Mouse (Mus musculus) neural tube, embryonic 10.5 days (tissue): Measurements from ENCODE around the gene Pafah2.
"Not testable (repeated sequence)": the region's sequence is repeated elsewhere in the genome, so short reads cannot be mapped to it uniquely, and the experiment has no call there.

Experiments
- DNase-seq: peaks from one replicate; pipeline ENCODE4 v3.0.0-alpha.2; 2017; ENCODE audit warnings: low spot score; ENCODE audit errors: extremely low spot score

The Pafah2 gene

DNA sequence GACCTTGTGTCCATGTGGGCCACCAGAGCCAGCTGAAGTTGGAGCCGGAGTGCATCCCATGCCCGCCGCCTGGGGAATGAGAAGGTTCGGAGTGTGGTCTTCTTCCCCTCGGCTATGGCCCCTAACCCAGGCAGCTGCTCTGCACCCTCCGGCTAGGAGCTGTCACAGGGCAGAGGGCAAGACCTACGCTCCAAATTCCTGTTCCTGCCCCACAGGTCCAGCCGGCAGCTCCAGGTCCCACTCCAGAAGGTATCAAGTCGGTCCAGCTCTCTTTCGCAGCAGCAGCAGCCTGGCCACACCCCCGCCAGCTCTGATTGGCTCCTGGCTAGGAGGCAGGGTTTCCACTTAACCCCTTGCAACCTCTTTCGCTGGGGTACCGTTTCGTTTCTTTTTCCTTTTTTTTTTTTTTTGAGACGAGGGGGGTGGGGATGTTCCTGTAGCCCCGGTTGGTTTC is 23.8 kb upstream of the Pafah2 start:
- DNase-seq = peak; percentile 74

DNA sequence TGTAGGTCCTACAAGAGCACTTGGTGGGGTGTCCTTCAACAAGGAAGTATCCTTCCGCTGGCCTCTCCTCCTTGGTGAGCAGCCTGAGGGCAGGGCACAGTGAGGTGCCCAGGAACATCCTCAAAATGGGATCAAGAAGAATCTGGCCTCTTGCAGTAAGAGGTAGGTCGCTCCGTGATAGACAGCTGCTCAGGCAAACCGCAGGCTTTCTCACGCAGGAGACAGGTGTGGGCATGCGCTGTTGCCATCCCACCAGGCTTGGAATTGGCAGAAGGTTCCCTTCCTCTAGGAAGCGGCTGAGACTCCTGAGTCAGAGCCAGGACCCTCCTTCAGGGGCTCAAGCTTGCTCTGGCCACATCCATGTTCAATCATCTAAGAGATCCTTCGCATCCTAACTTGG is 22.8 kb upstream of the Pafah2 start:
- DNase-seq = no peak

DNA sequence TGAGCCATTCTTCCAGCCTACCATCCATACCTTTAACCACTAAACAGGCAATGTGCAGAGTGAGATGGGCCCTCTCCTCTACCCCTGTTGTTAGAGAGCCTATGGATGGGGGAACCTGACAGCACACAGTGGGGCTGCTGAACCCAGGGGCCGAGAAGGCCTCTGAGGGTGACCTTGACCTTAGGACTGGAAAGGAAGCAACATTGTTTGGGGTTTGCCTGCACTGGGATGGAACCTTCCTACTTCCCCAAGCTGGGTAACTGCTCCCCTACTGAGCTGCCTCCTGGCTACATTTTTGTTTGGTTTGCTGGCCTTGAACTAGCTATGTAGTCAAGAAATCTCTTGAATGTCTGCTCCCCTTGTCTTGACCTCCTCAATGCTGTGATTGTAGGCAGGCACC is 21.8 kb upstream of the Pafah2 start:
- no peak for DNase-seq

DNA sequence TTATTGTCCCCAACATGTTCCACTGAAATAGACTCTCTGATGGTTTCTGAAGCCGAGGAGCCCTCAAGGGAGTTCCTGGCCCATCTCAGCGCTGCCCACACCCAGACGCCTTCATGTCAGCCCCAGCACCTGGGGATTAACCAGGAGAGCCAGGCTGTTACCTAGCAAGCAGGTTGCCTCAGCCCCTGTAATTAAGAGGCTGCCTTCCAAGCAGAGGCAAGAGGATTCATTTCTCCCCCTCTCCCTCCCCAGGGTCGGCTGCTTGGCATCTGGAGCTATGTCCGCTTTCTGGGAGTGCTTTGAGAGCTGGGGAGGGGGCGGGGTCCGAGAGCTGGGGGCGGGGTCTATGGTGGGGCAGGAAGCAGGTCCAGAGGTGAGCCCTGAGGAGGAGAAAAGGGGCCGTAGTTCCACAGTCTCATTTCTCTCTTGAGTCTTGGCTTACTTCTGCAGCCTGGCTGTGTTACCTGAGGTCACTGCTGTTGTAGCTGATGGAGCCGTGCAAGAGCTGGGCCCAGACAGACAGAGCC is 18.0 kb upstream of the Pafah2 start:
- no peak for DNase-seq

DNA sequence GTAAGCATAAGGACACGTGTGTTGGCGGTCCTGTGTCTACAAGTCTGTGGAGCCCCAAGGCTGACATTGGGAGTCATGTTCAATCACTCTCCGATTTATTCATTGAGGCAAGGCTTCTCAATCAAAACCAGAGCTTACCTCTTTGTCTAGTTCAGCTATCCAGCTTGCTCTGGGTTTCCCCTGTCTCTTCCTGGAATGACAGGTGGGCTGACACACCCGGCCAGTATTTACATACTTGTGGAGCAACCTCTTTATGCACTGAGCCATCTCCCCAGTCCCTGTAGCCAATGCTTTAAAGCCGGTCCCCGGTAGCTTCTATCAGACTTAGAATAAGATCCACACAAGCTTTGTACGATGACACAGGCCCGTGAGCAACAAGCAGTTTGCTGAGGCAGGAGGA is 16.6 kb upstream of the Pafah2 start:
- DNase-seq = no peak

DNA sequence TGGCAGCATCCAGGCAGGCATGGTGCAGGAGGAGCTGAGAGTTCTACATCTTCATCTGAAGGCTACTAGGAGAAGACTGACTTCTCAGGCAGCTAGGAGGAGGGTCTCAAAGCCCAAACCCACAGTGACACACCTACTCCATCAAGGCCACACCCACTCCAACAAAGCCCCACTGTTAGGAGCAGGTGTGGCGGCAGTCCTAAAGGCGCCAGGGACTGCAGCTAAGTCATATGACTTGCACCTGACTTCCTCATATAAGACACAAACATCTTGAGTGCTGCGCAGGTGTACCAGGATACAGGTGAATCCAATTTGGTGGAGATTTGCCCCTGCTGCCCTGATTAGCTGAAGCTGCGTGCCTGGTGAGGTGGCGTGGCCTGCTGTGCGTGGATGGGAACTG is 12.4 kb upstream of the Pafah2 start, which contains the start of gene Extl1:
TSS of gene Extl1 (minus strand) at position 101 of the 400 bp plus-strand sequence.
- DNase-seq = not testable (repeated sequence)

DNA sequence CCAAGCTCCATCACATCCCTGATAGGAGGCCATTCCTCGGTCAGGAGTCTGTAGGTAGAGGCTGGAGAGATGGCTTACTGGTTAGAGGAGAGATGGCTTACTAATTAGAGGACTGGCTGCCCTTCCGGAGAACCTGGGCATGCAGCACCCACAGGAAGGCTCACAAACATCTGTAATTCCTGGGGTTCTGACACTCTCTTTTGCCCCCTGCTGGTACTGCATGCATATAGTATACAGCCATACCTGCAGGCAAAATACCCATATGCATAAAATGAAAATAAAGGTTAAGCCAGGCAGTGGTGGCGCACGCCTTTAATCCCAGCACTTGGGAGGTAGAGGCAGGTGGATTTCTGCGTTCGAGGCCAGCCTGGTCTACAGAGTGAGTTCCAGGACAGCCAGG is 8.9 kb upstream of the Pafah2 start:
- DNase-seq = no peak

DNA sequence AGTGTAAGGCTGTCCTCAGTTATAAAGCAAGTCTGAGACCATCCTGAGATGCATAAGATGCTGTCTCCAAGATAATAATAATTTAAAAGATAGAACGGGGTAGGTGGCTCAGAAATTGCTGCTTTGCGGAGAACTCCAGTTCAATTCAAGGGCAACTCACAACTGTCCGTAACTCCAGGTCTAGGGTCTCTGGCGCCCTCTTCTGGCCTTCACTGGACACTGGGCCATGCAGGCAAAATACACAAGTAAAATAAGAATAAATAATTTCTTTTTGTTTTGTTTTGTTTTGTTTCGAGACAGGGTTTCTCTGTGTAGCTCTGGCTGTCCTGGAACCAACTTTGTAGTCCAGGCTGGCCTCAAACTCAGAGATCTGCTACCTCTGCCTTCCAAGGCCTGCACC is 7.7 kb upstream of the Pafah2 start:
- peak; percentile 69 for DNase-seq

DNA sequence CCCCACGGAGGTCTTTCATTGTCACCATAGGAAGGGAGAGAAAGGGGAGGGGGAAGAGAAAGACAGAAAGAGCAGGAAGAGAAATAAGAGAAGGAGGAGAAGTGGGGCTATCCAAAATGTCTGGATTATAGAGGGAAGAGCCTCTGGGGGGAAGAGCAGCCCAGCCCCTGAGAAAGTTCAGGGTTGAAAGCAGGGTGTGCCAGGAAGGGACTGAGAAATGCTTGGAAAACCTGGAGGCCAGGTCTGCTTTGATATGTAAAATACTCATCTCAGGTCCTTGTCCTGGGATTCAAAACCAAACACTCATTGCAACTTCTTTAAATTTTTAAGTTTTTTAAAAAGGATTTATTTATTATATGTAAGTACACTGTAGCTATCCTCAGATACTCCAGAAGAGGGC is 4.5 kb upstream of the Pafah2 start:
- no peak for DNase-seq

DNA sequence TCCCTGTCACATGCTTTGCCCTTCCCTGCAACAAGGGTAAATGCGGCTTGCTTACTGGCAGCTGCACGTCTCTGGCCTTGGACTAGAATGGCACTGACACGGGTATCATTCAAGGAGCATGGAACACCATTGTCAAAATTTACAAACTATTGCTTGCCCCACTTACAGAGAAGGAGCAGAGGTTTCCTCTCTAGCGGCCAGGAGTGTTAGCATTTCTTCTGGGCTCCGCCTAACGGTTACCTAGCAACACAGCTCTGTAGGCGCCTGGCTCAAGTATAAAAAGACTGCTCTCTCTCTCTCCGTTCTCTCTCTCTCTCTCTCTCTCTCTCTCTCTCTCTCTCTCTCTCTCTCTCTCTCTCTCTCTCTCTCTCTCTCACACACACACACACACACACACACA is 3.5 kb upstream of the Pafah2 start:
- no peak for DNase-seq

DNA sequence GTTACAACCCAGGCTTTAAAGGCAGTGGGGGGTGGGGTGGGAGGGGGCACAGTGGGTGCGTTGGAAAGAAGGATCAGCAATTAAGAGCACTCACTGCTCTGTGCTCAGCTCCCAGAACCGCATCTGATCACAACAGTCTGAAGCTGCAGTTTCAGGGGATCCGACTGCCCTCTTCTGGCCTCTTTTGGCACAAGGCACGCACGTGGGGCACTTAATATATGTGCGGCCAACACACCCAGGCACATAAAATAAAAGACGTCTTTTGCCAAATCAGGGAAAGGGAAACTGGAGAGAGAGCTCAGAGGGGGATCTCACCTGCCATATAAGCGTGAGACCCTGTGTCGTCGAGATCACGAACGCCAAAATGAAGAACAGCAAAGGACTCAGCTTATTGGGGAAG is 3.1 kb upstream of the Pafah2 start:
- DNase-seq = no peak

DNA sequence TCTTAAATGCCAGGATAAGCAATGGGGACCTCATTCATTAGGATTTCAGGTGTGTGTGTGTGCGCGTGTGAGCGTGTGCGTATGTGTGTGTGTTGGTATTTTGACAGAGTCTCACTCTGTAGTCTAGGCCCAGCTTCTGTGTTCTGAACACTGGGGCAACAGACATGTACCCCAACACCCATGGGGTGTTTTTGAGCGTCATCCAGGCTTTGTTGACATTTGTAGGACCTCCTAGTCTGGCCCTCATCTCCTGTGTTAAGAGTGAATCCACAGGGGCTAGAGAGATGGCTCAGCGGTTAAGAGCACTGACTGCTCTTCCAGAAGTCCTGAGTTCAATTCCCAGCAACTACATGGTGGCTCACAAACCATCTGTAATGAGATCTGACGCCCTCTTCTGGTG is 978 bp upstream of the Pafah2 start:
- DNase-seq = no peak

DNA sequence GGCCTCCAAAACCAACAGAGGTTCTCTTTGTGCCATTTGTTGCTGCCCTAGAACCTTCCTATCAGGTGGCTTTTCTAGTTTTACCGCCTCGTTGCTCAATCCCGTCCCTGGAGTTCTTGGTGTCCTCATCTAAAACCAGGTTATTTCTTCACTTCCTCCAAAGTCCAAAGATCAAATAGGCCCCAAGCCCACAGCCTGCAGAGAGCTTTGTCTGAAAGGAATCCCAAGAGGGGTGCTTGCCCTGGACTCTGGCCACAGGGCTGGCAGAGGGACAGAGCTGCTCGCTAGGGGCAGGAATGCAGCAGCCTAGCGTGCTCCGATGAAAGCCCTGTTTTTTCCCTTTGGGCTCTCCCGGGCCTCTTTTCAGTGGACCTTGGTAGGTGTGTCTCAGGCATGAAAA is 1.0 kb downstream of the Pafah2 start:
- no peak for DNase-seq

DNA sequence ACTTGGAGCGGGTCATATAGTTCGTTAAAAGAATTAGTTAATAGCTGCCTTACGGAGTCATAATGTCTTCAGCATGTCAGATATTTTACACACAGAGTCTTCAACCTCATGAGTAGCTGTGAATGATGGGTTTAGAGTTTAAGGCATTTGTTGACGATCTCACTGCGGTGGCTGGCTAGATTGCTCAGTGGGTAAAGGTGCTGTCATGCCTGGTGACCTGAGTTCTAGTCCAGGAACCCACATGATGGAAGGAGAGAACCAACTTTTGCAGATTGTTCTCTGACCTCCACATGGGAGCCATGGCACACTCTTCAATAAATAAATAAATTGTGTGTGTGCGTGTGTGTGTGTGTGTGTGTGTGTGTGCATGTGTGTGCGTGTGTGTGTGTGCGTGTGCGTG is 1.6 kb downstream of the Pafah2 start:
- no peak for DNase-seq

DNA sequence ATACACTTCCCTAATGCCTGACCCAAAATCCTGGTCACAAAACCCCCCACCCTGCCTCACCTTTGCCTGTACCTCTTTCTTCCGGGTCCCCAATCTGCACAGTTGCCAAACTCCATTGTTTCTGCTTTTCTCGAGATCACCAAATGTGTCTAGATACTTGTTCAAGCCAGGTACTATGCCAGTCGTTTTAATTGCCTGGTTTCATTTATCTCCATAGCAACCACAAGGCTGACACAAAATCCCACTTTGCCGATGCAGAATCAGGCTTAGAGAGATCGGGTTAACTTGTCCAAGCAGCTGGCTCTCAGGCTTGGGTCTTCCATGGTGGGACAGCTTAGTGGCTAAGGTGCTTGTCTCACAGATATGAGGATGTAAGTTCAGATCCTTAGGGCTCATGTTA is 4.1 kb downstream of the Pafah2 start:
- DNase-seq = no peak

DNA sequence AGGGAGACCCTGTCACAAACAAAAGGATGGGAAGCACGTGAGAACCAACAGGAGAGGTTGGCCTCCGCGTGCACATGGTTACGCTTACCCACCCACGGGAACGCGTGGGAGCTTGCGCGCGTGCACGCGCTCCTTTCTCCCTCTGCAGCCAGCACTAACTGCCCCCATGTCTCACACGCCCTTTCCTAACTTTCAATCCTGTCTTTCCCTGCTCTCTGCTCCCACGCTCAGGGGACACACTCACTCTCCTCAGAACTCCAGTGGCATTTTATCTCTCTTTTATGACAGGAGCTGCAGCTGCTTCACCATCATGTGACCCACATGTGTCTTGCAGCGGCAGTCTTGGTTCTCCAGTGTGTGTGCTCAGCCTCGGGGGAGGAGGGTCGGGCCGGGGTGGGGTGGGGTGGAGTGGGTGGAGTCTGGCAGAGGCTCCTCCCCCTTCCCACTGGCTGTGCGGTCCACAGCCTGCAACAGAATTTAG is 5.1 kb downstream of the Pafah2 start:
- DNase-seq = peak; percentile 62

DNA sequence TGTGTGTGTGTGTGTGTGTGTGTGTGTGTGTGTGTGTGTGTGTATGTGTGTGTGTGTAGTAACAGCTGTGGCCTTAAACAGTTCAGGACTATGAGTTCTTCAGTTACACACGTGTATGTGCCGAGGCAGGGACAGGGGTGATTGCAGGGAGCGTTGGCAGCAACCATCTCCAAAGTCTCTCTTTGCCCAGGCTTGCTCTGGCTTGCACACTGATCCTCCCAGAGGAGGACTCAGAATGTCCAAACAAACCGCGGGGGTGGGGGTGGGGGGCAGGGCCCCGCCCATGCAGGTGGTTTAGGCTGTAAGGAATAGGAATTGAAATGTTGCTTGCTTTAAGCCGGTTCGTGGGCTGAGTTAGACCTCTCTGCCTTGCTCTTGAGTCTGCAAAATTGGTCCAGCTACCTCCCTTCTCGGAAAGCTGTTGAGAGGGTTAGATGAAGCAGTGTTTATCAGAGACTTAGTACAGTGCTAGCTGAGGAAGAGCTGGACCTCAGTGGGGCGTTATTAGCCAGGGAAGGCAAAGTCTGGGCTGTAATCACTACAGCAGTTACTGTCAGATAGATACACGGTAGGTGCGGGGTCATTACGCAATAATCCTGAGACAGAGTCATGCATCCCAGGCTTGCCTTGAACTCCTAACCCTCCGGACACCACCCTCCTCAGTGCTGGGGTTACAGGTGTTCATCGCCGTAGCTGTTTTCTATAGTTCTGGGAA is 5.9 kb downstream of the Pafah2 start:
- no peak for DNase-seq

DNA sequence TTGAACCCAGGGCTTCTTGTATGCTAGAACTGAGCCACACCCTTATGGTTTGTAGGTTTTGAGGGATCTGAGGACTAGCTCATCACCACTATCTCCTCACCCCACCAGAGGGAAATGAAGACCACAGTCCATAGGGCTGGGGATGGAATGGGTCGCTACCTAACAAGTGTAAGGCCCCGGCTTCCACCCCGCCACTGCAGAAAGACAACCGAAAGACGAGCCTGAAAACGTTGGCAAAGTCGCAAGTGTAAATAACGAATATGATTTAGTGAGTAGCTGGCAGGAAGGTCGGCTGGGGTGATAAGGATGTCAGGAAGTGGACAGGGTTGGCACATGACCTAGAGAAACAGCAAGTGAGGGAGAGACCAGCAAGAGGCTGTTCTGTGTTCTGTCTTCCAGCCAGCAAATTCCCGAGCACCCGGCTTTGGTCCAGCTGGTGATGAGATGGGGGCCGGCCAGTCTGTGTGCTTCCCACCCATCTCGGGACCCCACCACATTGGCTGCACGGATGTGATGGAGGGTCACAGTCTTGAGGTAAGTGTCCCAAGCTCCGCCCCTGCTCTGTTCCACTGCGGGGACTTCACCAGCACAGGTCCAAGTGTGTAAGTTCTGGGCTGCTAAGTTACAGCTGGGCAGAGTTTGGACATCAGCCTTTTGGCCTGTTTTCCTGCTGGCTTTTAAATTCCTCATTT is 6.6 kb downstream of the Pafah2 start:
- DNase-seq = no peak

DNA sequence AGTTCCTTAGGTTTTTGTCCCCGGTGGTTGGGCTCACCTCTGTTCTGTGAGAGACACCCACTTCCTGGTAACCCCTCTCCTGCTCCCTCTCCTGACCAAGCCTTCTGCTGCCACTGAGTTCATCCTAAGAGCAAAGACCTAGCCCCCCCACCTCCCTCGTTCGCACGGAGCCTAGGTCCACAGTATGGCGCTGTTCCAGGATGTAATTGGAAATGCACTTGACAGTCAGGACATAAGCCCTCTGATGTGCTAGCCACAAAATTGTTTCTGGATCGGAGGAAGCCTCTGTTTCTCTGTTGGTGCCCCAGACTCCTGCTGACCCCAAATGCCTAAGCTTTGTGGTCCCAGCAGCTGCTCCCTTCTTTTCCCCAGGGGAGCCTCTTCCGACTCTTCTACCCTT is 7.6 kb downstream of the Pafah2 start:
- DNase-seq = no peak

DNA sequence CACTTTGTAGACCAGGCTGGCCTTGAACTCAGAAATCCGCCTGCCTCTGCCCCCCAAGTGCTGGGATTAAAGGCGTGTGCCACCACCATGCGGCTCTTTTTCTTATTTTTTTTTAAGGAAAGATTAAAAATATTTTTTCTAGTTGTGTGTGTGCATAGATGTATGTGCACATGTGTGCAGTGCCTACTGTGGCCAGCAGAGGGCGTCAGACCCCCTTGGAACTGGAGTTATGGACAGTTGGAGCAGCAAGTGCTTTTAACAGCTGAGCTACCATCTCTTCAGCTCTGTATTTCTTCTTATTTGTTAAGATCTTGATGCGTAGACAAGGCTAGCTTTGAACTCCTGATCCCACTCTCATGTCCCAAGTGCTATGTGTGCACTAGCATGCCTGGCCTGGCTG is 13.2 kb downstream of the Pafah2 start:
- DNase-seq = no peak

DNA sequence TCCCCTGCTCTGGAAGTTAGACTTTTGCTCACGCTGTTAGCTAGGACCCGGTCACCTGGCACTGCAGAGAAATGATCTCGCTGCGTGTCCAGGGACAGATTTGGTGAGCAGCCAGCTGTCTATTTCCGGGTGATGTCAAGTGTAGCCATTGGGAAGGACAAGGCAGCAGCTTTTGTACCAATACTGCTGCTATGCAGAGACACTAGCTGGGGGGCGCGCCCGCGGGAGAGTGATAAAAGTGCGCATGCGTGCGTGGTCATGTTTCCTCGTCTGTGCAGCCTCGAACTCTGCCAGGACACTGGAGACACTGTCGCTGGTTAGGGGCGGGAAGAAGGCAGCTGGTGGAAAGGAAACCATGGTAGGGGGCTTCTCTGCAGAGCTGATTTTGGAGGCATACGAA is 20.1 kb downstream of the Pafah2 start:
- DNase-seq = no peak

DNA sequence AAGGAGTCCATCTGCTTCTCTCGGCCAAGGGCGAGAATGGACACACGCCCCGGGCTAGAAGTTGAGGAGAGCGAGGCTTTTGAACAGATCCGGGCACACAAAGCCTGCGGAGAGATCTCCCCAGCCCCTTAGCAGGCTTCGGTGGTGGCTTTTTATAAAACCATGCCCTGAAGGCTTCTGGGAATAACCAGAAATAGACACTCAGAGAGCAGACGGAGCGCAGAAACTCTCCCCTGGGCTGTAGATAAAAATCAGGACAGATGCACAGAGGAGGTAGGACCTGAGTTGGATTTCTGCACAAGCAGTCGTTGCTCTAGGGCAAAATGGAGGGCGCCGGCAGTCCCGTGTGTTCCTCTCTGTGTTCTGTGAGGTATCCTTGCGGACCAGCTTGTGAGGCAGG is 20.5 kb downstream of the Pafah2 start:
- no peak for DNase-seq

DNA sequence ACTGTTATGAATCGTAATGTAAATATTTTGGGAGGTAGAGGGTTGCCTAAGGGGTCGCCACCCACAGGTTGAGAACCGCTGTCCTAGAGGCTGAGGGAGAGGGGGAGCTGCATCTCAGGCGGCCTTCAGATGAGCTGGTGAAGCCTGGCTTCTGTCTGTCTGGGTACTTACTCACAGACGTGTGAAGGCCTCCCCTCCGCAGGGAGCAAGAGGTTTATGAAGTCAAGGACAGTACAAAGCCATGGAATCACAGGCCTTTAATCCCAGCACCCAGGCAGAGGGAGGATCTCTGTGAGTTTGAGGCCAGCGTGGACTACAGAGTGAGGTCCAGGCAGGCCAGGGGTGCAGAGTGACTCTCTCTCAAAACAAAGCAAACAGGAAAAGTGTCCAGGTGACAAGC is 21.0 kb downstream of the Pafah2 start:
- DNase-seq = no peak
